Mouse (Mus musculus): ENCODE measurements around the gene Gm20219.

Gene Gm20219

DNA sequence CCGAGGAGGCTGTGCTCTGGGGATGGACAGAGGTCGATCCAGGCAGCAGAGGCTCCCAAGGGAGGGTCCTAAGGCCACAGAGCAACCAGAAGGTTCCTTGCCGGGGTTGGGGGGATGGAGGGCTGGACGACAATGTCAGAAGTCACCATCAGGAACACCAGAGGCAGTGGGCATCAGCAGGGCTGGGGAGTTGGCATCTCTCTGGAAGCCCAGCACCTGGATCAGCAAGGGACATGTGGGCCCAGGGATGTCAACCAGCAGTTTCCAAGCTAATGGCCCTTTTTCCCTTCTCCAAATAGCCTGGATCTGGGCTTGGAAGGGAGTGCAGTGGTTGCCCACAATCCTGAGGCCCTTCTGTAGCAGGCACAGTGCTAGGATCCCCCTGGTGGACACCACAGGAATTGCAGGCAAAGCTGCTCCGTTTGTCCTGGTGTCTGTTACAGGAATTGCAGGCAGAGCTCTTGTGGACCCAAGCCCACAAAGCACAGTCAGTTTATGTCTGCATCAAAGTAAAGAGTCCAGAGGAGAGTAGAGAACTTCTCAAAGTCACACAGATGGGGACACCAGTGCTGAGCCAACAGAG is 1.3 kb downstream of the Gm20219 start:
- peak; percentile 71 for DNase-seq (ENCODE audit: low spot score)

DNA sequence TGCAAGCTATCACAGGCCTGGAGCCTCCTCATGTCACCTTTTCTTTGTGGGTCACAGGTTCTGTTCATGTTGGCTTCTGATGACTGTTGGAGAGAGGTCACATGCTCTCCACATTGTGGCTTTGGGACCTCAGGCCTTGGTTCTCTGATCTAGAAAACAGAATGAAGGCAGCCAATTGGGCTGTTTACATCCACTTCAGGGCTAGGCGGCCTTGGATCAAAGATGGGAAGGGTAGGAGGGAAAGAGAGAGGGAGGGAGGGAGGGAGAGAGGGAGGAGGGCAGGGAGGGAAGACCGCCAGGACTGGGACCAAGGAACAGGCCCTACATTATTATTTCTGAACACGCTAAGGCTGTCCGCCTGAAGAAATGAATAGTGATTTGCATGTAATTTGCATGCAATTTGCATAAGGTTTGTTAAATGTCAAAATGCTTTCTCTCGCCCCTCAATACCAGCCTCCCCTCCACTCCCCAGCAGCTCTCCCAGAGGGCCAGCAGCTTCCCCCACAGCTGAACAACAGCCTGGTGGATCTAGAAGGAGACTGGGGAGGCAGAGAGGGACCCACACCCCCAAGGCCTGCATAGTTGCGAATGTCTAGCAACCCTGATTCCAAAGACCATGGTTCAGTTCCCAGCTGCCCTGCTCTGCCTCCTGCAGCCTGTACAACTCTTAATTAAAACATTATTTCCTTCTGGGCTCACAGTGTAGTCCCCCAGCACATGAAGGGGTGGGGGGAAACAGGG is 2.2 kb downstream of the Gm20219 start:
- DNase-seq (ENCODE audit: low spot score): no peak

DNA sequence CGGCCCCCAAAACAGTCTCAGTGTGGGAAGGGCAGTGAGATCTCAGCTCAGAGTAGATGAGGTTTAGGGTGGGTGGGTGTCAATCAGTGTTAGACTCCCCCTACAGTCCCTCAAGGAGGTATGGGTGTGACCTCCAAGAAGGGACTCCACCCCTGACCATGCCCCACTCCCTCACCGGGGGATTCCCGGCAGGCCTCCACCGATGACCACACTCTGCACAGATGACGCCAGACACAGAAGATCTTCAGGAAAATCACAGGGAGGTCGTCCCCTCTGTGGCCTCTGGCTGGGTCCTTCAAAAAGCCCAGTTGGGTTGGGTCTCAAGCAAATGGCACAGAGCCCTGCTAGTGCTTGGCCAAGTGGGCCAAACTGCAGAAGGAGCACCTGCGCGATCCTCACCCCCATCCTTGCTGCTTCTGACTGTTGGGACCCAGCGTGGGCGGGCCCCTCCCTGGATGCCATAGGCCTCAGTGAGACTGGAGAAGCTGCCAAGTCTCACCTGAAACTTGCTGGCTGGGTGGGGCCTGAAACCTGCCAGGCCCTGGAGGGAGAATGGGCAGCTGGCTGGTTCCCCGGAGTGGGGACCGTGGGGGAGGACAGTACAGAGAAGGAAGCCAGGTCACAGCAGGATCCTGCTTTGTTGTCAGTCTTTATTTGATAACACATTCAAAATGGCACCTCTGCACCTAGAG is 3.3 kb downstream of the Gm20219 start:
- no peak for DNase-seq (ENCODE audit: low spot score)

DNA sequence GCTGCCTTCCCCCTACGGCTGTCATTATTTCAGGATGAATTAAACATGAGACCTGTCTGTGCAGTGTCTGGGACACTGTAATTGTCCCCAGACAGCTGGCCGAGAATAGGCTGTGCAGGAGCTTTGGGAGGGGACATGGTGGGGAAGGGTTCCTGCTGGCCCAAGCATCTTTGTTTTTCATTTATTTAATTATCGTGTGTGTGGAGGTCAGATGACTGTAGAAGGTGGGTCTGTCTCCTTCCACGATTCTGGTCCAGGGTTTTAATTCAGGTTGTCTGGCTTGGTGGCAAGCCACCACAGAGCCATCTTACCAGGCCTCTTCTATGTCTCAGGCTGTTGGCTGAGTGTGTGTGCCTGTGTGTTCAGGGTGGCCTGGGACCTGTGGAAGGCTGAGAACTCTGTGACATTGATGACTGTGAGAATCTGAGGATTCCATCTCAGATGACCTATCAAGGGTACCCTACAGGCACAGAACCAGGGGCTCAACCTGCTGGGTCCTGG is 5.5 kb downstream of the Gm20219 start:
- no peak for DNase-seq (ENCODE audit: low spot score)

GRCm38 (mm10) chr17:56547846-56548604 is 6.2 kb downstream of the Gm20219 start:
- DNase-seq (ENCODE audit: low spot score): no peak

- no peak for DNase-seq (ENCODE audit: low spot score)
These were observed 6.9 kb downstream of the Gm20219 start for GRCm38 (mm10) chr17:56547116-56547845.

- DNase-seq (ENCODE audit: low spot score): no peak
These were observed 7.6 kb downstream of the Gm20219 start for GRCm38 (mm10) chr17:56546576-56546975.

DNA sequence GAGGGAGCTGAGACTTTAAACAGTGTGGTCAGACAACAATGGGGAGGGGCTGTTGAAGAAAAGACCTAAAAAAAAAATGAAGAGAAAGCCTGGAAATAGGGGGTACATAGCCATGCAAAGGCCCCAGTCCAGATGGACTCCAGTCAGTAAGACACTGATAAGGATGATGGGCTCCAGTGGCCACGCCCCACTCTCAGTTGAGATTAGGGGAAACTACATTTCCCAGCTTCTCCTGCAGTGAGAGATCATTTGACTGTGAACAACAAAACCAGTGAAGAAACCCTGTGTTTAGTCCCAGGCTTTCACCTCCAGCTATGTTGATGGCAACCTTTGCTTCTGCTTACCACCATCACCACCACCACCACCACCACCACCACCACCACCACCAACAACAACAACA is 8.2 kb downstream of the Gm20219 start:
- DNase-seq (ENCODE audit: low spot score): no peak

GRCm38 (mm10) chr17:56544699-56545387 is 9.3 kb downstream of the Gm20219 start:
- no peak for DNase-seq (ENCODE audit: low spot score)

GRCm38 (mm10) chr17:56543684-56544224 is 10.4 kb downstream of the Gm20219 start:
- no peak for DNase-seq (ENCODE audit: low spot score)

DNA sequence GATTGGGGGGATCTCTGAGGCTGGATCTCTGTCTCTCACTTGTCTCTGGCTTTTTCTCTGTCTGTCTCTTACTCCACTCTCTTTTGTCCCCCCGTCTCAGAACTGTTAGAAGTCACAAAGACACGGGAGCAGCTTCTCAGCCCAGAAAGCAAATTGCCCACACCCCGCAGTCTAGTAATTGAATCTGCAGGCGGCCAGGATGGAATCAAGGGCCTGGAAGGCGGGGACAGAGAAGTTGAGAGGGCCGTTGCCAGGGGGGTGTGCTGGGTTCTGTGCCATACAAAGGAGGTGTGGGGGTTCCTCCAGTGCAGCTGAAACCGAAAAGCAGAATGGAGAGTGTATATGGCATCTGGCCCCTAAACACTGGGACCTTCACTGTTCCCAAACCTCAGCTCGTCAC is 11.5 kb downstream of the Gm20219 start:
- DNase-seq (ENCODE audit: low spot score): no peak

- no peak for DNase-seq (ENCODE audit: low spot score)
These were observed 13.6 kb downstream of the Gm20219 start for GRCm38 (mm10) chr17:56540562-56540975.

DNA sequence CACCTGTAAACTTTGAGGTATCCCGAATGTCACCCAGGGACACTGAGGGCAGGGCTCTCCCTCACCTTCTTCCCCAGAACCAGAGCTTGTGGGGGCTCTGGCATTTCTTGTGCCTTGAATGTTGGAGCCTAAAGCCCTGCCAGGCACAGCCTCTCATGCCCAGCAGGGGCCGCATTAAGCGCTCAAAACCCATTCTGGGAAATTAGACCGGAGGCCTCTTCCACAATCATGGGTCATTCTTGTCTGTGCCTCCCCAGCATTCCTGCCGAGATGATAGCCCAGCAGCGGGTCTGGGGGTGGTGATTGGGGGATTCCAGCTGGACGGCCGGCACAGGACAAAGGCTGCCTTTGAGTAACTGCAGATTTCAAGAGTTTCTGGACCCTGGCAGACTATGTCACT is 16.3 kb downstream of the Gm20219 start:
- DNase-seq (ENCODE audit: low spot score): no peak

GRCm38 (mm10) chr17:56536874-56537273 is 17.3 kb downstream of the Gm20219 start:
- no peak for DNase-seq (ENCODE audit: low spot score)

DNA sequence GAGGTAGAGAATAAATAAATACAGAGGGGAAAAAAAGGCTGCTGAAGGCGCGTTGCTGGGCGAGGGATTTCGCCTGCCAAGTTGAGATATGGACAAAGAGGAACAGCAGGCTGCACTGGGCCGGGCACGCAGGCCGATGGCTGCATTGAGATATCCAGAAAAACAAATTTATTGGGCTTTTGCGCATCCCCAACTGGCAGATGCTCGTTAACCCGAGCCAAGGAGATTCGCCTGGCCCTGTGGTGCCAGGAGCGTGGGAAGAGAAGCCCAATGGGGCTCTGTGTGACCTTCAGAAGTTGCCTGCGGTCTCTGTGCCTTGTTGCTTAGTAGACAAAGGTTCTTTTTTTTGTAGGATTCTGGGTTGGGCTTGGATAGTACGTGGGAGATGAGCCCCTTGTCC is 18.0 kb downstream of the Gm20219 start:
- DNase-seq (ENCODE audit: low spot score): no peak

DNA sequence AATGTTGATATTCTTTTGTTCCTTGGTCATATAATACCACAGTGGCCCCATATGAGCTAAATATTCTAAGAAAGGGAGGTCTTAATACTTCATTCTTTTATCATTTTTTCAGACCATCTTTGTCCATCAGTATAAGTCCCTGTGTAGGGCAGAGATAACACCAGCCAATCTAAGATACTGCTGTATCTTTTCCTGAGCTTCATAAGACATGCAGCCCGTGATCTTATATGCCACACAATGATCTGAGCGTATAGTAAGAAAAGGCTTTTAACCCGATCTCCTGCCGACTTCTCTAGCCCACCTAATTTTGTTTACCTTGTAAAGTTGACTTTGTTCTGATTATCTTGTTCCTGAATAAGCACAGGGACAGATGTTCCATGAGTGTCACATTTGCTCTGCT is 29.2 kb downstream of the Gm20219 start:
- DNase-seq (ENCODE audit: low spot score): no peak

GRCm38 (mm10) chr17:56522744-56523143 is 31.4 kb downstream of the Gm20219 start:
- no peak for DNase-seq (ENCODE audit: low spot score)

DNA sequence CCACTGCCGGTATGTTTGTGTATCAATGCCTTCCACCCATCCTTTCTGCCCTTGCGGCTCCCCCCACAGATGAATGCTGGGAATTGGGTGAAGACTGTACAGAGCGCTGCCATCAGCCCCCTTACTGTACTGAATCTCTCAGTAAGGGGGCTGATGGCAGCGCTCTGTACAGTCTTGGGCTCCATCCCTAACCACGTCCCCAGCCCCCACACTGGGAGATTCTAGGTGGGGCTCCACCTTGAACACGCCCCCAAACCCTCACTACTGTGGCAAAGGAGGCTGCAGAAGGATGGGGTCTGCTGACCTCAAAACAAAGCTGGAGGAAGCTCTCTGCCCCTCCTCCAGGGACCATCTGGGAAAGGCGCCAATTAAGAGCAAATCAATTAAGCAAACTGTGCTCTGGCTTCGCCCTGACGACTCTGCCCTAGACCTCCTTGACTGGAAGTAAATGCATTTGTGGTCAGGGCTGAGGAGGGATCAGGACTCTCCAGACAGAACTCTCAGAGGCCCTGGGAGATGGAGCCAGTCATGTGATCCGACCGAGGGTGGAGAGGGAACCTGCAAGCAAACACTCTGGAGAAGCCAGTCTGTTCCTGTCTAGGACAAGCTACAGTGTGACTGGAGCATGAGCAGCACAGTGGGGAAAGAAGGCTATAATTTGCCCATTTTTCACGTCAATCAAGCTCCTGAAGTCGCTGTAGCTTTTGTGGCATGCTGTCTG is 38.3 kb downstream of the Gm20219 start:
- DNase-seq (ENCODE audit: low spot score): no peak

DNA sequence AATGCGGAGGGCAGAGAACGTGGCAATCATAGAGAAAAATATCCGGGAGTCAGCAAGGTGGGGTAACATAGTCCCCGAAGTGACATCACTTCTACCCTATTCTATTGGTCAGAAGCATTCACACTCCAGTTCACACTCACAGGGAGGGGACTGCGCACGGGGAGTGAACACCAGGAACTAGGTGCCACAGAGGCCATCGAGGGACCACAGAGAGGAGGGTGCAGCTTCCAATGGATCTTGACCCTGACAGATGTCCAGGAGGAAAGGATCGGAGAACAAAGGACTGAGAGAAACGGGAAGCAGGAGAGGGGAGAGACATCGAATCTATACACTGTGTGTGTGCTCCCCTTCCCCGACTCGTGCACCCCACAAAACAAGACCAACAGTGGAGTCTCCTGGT is 39.3 kb downstream of the Gm20219 start:
- DNase-seq (ENCODE audit: low spot score): no peak

DNA sequence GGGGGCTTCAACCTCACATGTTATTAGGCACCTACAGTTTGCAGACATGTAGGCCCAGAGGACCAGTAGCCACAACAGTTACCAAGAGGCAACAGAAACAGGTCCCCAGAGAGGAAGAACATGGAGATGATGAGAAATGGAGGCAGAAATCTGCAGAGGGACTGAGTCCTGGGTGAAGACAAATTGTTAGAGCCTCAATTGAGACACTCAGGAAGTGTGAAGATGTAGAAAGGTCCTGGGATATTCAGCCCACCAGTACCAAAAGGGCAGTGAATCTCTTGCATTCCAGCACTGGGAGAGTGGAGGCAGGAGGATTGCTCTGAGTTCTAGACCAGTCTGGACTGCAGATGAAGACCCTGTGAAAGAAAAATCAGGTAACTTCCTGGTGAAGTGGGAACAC is 39.9 kb downstream of the Gm20219 start:
- no peak for DNase-seq (ENCODE audit: low spot score)
